Mouse (Mus musculus): ENCODE results near the gene Syn3. TPM values are rescaled to one million over a fixed set of nuclear protein-coding genes. Genes with fewer than 3 reads are reported as not detected.
"Not testable (repeated sequence)": the region's sequence is repeated elsewhere in the genome, so short reads cannot be mapped to it uniquely, and the experiment has no call there.

Syn3 gene
- polyA plus RNA-seq, 1 experiment from 2014 or later = 5.9 TPM

- Histone ChIP-seq H3K36me3 (ENCODE audit: insufficient read depth, low read length) (no peaks in the 10 kb centered on the region), H3K27me3 (ENCODE audit: insufficient read depth, low read length) (no peaks in the 10 kb centered on the region), H3K4me1 (replicated peaks; ENCODE audit: insufficient read depth, low read length) (no peaks in the 10 kb centered on the region), H3K27ac (0 out of 2 replicates have a peak overlapping the region, but pooled peaks have one; percentile 57), H3K4me3 (replicated peaks; ENCODE audit: low read depth, low read length) (no peak overlapping the region), H3K9ac (ENCODE audit: low read depth, low read length) (no peak overlapping the region), H3K9me3 (replicated peaks; ENCODE audit: low read length) (no peaks in the 10 kb centered on the region), H3K4me2 (ENCODE audit: low read length) (no peak overlapping the region)
- DNase-seq (ENCODE audit: low spot score) (no peak), ATAC-seq (replicated peaks; ENCODE audit: low FRiP score, low read depth) (no peak)
- WGBS = 76% methylated on average over 2 of the region's 2 CpGs
- TF ChIP-seq CTCF (IDR thresholded peaks at IDR 0.05; ENCODE audit: low read depth) = no peak
Measured at GRCm38 (mm10) chr10:86123224-86123623, 375.5 kb downstream of the Syn3 start.

DNA sequence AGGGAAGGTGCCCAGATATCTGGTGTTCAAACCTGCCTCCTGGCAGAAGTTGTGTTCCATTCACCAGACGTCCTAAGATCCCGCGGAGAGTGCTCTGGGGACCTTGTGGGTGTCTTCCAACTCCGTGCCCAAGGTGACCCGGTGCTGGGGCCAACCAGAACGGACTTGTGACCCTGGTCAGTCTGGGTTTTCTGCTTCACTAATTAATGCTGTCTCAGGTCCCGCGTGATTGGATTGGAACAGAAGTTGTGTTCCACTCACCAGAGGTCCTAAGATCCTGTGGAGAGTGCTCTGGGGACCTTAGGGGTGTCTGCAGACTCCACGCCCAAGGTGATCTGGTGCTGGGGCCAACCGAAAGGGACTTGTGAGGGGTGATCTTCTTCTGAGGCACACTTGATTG is 376.2 kb downstream of the Syn3 start:
- H3K9me3 ChIP-seq (replicated peaks; ENCODE audit: low read length); H3K36me3 ChIP-seq (ENCODE audit: insufficient read depth, low read length); H3K27ac ChIP-seq; H3K4me1 ChIP-seq (replicated peaks; ENCODE audit: insufficient read depth, low read length); H3K27me3 ChIP-seq (ENCODE audit: insufficient read depth, low read length); H3K4me3 ChIP-seq (replicated peaks; ENCODE audit: low read depth, low read length); H3K9ac ChIP-seq (ENCODE audit: low read depth, low read length); DNase-seq (ENCODE audit: low spot score); H3K4me2 ChIP-seq (ENCODE audit: low read length); ATAC-seq (replicated peaks; ENCODE audit: low FRiP score, low read depth): not testable (repeated sequence)
- 88% methylated on average over 10 of the region's 10 CpGs for WGBS

DNA sequence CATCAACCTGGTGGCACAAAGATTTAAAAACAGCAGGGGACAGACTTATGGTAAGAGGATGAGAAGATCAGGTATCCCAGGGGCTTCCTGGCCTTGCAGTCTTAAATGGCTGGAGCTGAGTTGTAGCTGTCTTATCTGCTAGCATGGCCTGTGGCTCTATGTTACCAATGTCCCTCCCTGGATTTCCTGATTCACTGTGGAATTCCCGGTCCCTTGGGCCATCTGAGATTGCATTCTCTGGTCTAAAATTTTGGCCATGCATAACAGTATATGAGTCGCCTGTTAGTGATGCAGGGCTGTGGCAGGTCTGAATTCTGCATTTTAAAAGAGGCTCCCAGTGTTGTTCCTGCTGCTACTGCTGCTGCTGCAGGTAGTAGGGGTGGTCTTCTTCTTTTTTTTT is 382.4 kb downstream of the Syn3 start:
- Histone ChIP-seq H3K9ac (ENCODE audit: low read depth, low read length) (no peak overlapping the region), H3K4me2 (ENCODE audit: low read length) (no peak overlapping the region), H3K27ac (no peak overlapping the region), H3K4me3 (replicated peaks; ENCODE audit: low read depth, low read length) (no peak overlapping the region), H3K36me3 (ENCODE audit: insufficient read depth, low read length) (no peaks in the 10 kb centered on the region), H3K4me1 (replicated peaks; ENCODE audit: insufficient read depth, low read length) (no peaks in the 10 kb centered on the region), H3K9me3 (replicated peaks; ENCODE audit: low read length) (no peaks in the 10 kb centered on the region), H3K27me3 (ENCODE audit: insufficient read depth, low read length) (no peaks in the 10 kb centered on the region)
- TF ChIP-seq CTCF (IDR thresholded peaks at IDR 0.05; ENCODE audit: low read depth) = no peak
- ATAC-seq (replicated peaks; ENCODE audit: low FRiP score, low read depth) (no peak), DNase-seq (ENCODE audit: low spot score) (no peak)
- 80% methylated on average over 2 of the region's 2 CpGs for WGBS

- Histone ChIP-seq H3K27me3 (ENCODE audit: insufficient read depth, low read length) (no peaks in the 10 kb centered on the region), H3K9me3 (replicated peaks; ENCODE audit: low read length) (no peaks in the 10 kb centered on the region), H3K9ac (ENCODE audit: low read depth, low read length) (no peak overlapping the region), H3K4me2 (ENCODE audit: low read length) (no peak overlapping the region), H3K4me3 (replicated peaks; ENCODE audit: low read depth, low read length) (no peak overlapping the region), H3K4me1 (replicated peaks; ENCODE audit: insufficient read depth, low read length) (no peaks in the 10 kb centered on the region; the same call in 1 of the 2 replicates), H3K36me3 (ENCODE audit: insufficient read depth, low read length) (no peaks in the 10 kb centered on the region), H3K27ac (no peak overlapping the region)
- 9% methylated on average over 5 of the region's 5 CpGs for WGBS
- ATAC-seq (replicated peaks; ENCODE audit: low FRiP score, low read depth) (no peak; the same call in 1 of the 2 replicates), DNase-seq (ENCODE audit: low spot score) (peak; percentile 73)
- no peak for TF ChIP-seq CTCF (IDR thresholded peaks at IDR 0.05; ENCODE audit: low read depth)
Measured at GRCm38 (mm10) chr10:86114431-86114848, 384.3 kb downstream of the Syn3 start.

- 95% methylated on average over 4 of the region's 4 CpGs for WGBS
- DNase-seq (ENCODE audit: low spot score) (no peak), ATAC-seq (replicated peaks; ENCODE audit: low FRiP score, low read depth) (no peak)
- H3K9ac ChIP-seq (ENCODE audit: low read depth, low read length) = no peak overlapping the region
- no peaks in the 10 kb centered on the region for H3K36me3 ChIP-seq (ENCODE audit: insufficient read depth, low read length)
- H3K4me3 ChIP-seq (replicated peaks; ENCODE audit: low read depth, low read length) = no peak overlapping the region
- no peak overlapping the region for H3K27ac ChIP-seq
- no peaks in the 10 kb centered on the region for H3K27me3 ChIP-seq (ENCODE audit: insufficient read depth, low read length)
- peaks cover 3% of the 10 kb centered on the region; the same call in 1 of the 2 replicates for H3K4me1 ChIP-seq (replicated peaks; ENCODE audit: insufficient read depth, low read length)
- H3K4me2 ChIP-seq (ENCODE audit: low read length) = no peak overlapping the region
- H3K9me3 ChIP-seq (replicated peaks; ENCODE audit: low read length) = no peaks in the 10 kb centered on the region
- TF ChIP-seq CTCF (IDR thresholded peaks at IDR 0.05; ENCODE audit: low read depth) = no peak
Measured at GRCm38 (mm10) chr10:86108797-86109196, 389.9 kb downstream of the Syn3 start.

DNA sequence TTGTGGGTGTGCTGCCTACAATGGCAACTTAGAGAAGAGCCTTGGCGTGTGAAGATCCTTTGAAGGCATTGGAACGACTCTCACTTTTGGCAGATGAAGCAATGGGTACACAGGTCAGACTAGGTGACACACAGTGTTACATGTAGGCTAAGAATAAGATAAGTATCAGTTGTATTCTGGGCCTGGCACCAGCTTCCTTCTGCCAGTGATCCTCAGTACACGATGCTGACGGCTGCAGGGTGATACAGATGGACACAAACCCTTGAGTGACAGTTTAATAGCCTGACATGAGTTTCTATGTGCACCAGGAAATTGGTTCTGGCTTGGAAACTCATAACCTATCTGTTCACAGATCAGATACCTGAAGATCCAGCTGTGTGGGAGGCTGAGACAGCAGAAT is 391.0 kb downstream of the Syn3 start:
- no peak for DNase-seq (ENCODE audit: low spot score)
- no peak overlapping the region for H3K4me2 ChIP-seq (ENCODE audit: low read length)
- no peak overlapping the region for H3K9ac ChIP-seq (ENCODE audit: low read depth, low read length)
- WGBS = 57% methylated on average over 4 of the region's 4 CpGs
- no peak for ATAC-seq (replicated peaks; ENCODE audit: low FRiP score, low read depth)
- H3K27me3 ChIP-seq (ENCODE audit: insufficient read depth, low read length) = no peaks in the 10 kb centered on the region
- H3K9me3 ChIP-seq (replicated peaks; ENCODE audit: low read length) = no peaks in the 10 kb centered on the region
- no peak overlapping the region for H3K27ac ChIP-seq
- H3K36me3 ChIP-seq (ENCODE audit: insufficient read depth, low read length) = no peaks in the 10 kb centered on the region
- no peak overlapping the region for H3K4me3 ChIP-seq (replicated peaks; ENCODE audit: low read depth, low read length)
- peaks cover 3% of the 10 kb centered on the region; the same call in 1 of the 2 replicates for H3K4me1 ChIP-seq (replicated peaks; ENCODE audit: insufficient read depth, low read length)
- TF ChIP-seq CTCF (IDR thresholded peaks at IDR 0.05; ENCODE audit: low read depth) = no peak

GRCm38 (mm10) chr10:86103976-86104375 is 394.7 kb downstream of the Syn3 start:
- H3K9ac ChIP-seq (ENCODE audit: low read depth, low read length) = no peak overlapping the region
- DNase-seq (ENCODE audit: low spot score) (peak; percentile 87), ATAC-seq (replicated peaks; ENCODE audit: low FRiP score, low read depth) (peak; percentile 86)
- no peaks in the 10 kb centered on the region for H3K36me3 ChIP-seq (ENCODE audit: insufficient read depth, low read length)
- no peak for TF ChIP-seq CTCF (IDR thresholded peaks at IDR 0.05; ENCODE audit: low read depth)
- H3K4me1 ChIP-seq (replicated peaks; ENCODE audit: insufficient read depth, low read length) = 0 out of 2 replicates have a peak, but pooled peaks cover 3% of the 10 kb centered on the region
- no peaks in the 10 kb centered on the region for H3K27me3 ChIP-seq (ENCODE audit: insufficient read depth, low read length)
- H3K27ac ChIP-seq = peak overlapping the region; percentile 31; the same call in 1 of the 2 replicates
- H3K4me2 ChIP-seq (ENCODE audit: low read length) = no peak overlapping the region
- H3K4me3 ChIP-seq (replicated peaks; ENCODE audit: low read depth, low read length) = no peak overlapping the region
- no peaks in the 10 kb centered on the region for H3K9me3 ChIP-seq (replicated peaks; ENCODE audit: low read length)

Measured in kidney, postnatal 0 days (tissue).